Mouse (Mus musculus): ENCODE results near the gene Lama2. TPM values are rescaled to one million over a fixed set of nuclear protein-coding genes. Genes with fewer than 3 reads are reported as not detected.

The Lama2 gene
- polyA plus RNA-seq, 1 experiment: not detected

GRCm38 (mm10) chr10:27305301-27305700 is 314.3 kb downstream of the Lama2 start:
- Histone ChIP-seq H3K36me3 (ENCODE audit: control insufficient read depth) (no peaks in the 10 kb centered on the region), H3K27me3 (ENCODE audit: control insufficient read depth) (no peaks in the 10 kb centered on the region), H3K9me3 (ENCODE audit: control insufficient read depth, low read length) (0 out of 2 replicates have a peak, but pooled peaks cover 2% of the 10 kb centered on the region), H3K4me3 (replicated peaks) (no peak overlapping the region), H3K4me1 (ENCODE audit: control insufficient read depth) (no peaks in the 10 kb centered on the region)
- TF ChIP-seq GATA1 (IDR thresholded peaks at IDR 0.05; ENCODE audit: low read length) (no peak), TAL1 (IDR thresholded peaks at IDR 0.05; ENCODE audit: low read length) (no peak)

GRCm38 (mm10) chr10:27285098-27285860 is 334.3 kb downstream of the Lama2 start:
- no peaks in the 10 kb centered on the region for H3K4me1 ChIP-seq (ENCODE audit: control insufficient read depth)
- H3K27me3 ChIP-seq (ENCODE audit: control insufficient read depth): no peaks in the 10 kb centered on the region
- no peaks in the 10 kb centered on the region for H3K36me3 ChIP-seq (ENCODE audit: control insufficient read depth)
- no peak overlapping the region for H3K4me3 ChIP-seq (replicated peaks)
- no peaks in the 10 kb centered on the region for H3K9me3 ChIP-seq (ENCODE audit: control insufficient read depth, low read length)
- TF ChIP-seq TAL1 (IDR thresholded peaks at IDR 0.05; ENCODE audit: low read length): no peak
- no peak for TF ChIP-seq GATA1 (IDR thresholded peaks at IDR 0.05; ENCODE audit: low read length)

GRCm38 (mm10) chr10:27267432-27267831 is 352.1 kb downstream of the Lama2 start:
- Histone ChIP-seq H3K36me3 (ENCODE audit: control insufficient read depth) (no peaks in the 10 kb centered on the region), H3K9me3 (ENCODE audit: control insufficient read depth, low read length) (no peaks in the 10 kb centered on the region; the same call in 1 of the 2 replicates), H3K4me3 (replicated peaks) (no peak overlapping the region), H3K4me1 (ENCODE audit: control insufficient read depth) (no peaks in the 10 kb centered on the region), H3K27me3 (ENCODE audit: control insufficient read depth) (no peaks in the 10 kb centered on the region)
- TF ChIP-seq GATA1 (IDR thresholded peaks at IDR 0.05; ENCODE audit: low read length) (no peak), TAL1 (IDR thresholded peaks at IDR 0.05; ENCODE audit: low read length) (no peak)

- H3K36me3 ChIP-seq (ENCODE audit: control insufficient read depth): no peaks in the 10 kb centered on the region
- no peak overlapping the region for H3K4me3 ChIP-seq (replicated peaks)
- no peaks in the 10 kb centered on the region for H3K4me1 ChIP-seq (ENCODE audit: control insufficient read depth)
- H3K9me3 ChIP-seq (ENCODE audit: control insufficient read depth, low read length): no peaks in the 10 kb centered on the region
- no peaks in the 10 kb centered on the region for H3K27me3 ChIP-seq (ENCODE audit: control insufficient read depth)
- TF ChIP-seq GATA1 (IDR thresholded peaks at IDR 0.05; ENCODE audit: low read length): no peak
- no peak for TF ChIP-seq TAL1 (IDR thresholded peaks at IDR 0.05; ENCODE audit: low read length)
These were observed 353.7 kb downstream of the Lama2 start for GRCm38 (mm10) chr10:27265812-27266211.

GRCm38 (mm10) chr10:27264713-27265112 is 354.8 kb downstream of the Lama2 start:
- no peaks in the 10 kb centered on the region for H3K27me3 ChIP-seq (ENCODE audit: control insufficient read depth)
- no peaks in the 10 kb centered on the region for H3K9me3 ChIP-seq (ENCODE audit: control insufficient read depth, low read length)
- H3K36me3 ChIP-seq (ENCODE audit: control insufficient read depth): no peaks in the 10 kb centered on the region
- no peaks in the 10 kb centered on the region for H3K4me1 ChIP-seq (ENCODE audit: control insufficient read depth)
- H3K4me3 ChIP-seq (replicated peaks): no peak overlapping the region
- TF ChIP-seq TAL1 (IDR thresholded peaks at IDR 0.05; ENCODE audit: low read length): no peak
- TF ChIP-seq GATA1 (IDR thresholded peaks at IDR 0.05; ENCODE audit: low read length): no peak

- no peak overlapping the region for H3K4me3 ChIP-seq (replicated peaks)
- no peaks in the 10 kb centered on the region for H3K27me3 ChIP-seq (ENCODE audit: control insufficient read depth)
- H3K9me3 ChIP-seq (ENCODE audit: control insufficient read depth, low read length): no peaks in the 10 kb centered on the region
- H3K36me3 ChIP-seq (ENCODE audit: control insufficient read depth): no peaks in the 10 kb centered on the region
- H3K4me1 ChIP-seq (ENCODE audit: control insufficient read depth): no peaks in the 10 kb centered on the region
- TF ChIP-seq TAL1 (IDR thresholded peaks at IDR 0.05; ENCODE audit: low read length) (no peak), GATA1 (IDR thresholded peaks at IDR 0.05; ENCODE audit: low read length) (no peak)
These were observed 369.8 kb downstream of the Lama2 start for GRCm38 (mm10) chr10:27249741-27250140.

- no peaks in the 10 kb centered on the region for H3K9me3 ChIP-seq (ENCODE audit: control insufficient read depth, low read length)
- H3K4me1 ChIP-seq (ENCODE audit: control insufficient read depth): no peaks in the 10 kb centered on the region
- TF ChIP-seq TAL1 (IDR thresholded peaks at IDR 0.05; ENCODE audit: low read length) (no peak), GATA1 (IDR thresholded peaks at IDR 0.05; ENCODE audit: low read length) (no peak)
- no peaks in the 10 kb centered on the region for H3K36me3 ChIP-seq (ENCODE audit: control insufficient read depth)
- no peak overlapping the region for H3K4me3 ChIP-seq (replicated peaks)
- no peaks in the 10 kb centered on the region for H3K27me3 ChIP-seq (ENCODE audit: control insufficient read depth)
These were observed 384.8 kb downstream of the Lama2 start for GRCm38 (mm10) chr10:27234755-27235154.

- no peaks in the 10 kb centered on the region for H3K9me3 ChIP-seq (ENCODE audit: control insufficient read depth, low read length)
- TF ChIP-seq TAL1 (IDR thresholded peaks at IDR 0.05; ENCODE audit: low read length): no peak
- no peak for TF ChIP-seq GATA1 (IDR thresholded peaks at IDR 0.05; ENCODE audit: low read length)
- no peaks in the 10 kb centered on the region for H3K4me1 ChIP-seq (ENCODE audit: control insufficient read depth)
These were observed 386.0 kb downstream of the Lama2 start for GRCm38 (mm10) chr10:27233577-27233976.

GRCm38 (mm10) chr10:27223815-27224375 is 395.7 kb downstream of the Lama2 start:
- no peaks in the 10 kb centered on the region for H3K27me3 ChIP-seq (ENCODE audit: control insufficient read depth)
- TF ChIP-seq GATA1 (IDR thresholded peaks at IDR 0.05; ENCODE audit: low read length) (no peak), TAL1 (IDR thresholded peaks at IDR 0.05; ENCODE audit: low read length) (no peak)
- no peaks in the 10 kb centered on the region for H3K36me3 ChIP-seq (ENCODE audit: control insufficient read depth)
- no peaks in the 10 kb centered on the region for H3K9me3 ChIP-seq (ENCODE audit: control insufficient read depth, low read length)
- no peaks in the 10 kb centered on the region for H3K4me1 ChIP-seq (ENCODE audit: control insufficient read depth)
- no peak overlapping the region for H3K4me3 ChIP-seq (replicated peaks)

More at GRCm38 (mm10) chr10:27233577-27233976, 386.0 kb downstream of the Lama2 start:
- H3K36me3 ChIP-seq (ENCODE audit: control insufficient read depth): no peaks in the 10 kb centered on the region
- H3K4me3 ChIP-seq (replicated peaks): no peak overlapping the region
- H3K27me3 ChIP-seq (ENCODE audit: control insufficient read depth): no peaks in the 10 kb centered on the region
